Mouse (Mus musculus) bone marrow macrophage, adult 2 months (primary cell): ENCODE measurements around the gene Tsga10ip. TPM values are rescaled to one million over a fixed set of nuclear protein-coding genes. Genes with fewer than 3 reads are reported as not detected.

Experiments
- H3K27ac ChIP-seq: 2 replicates; pipeline ENCODE4 v1.5.1; 2012; ENCODE audit warnings: low read depth, low read length; ENCODE audit not compliant: insufficient read depth
- H3K4me1 ChIP-seq: 2 replicates; pipeline ENCODE4 v1.6.1; 2012; ENCODE audit warnings: low read length; ENCODE audit not compliant: control insufficient read depth, insufficient read depth
- H3K4me3 ChIP-seq: 2 replicates; pipeline ENCODE4 v1.5.1; 2012; ENCODE audit warnings: mild to moderate bottlenecking, low read length, moderate library complexity; ENCODE audit not compliant: insufficient read depth
- CTCF ChIP-seq: IDR thresholded peaks from 2 replicates; pipeline ENCODE4 v1.5.1; 2012; ENCODE audit warnings: low read depth, mild to moderate bottlenecking, low read length, moderate library complexity
- POLR2A ChIP-seq: IDR thresholded peaks from 2 replicates; pipeline ENCODE4 v1.6.1; 2012; ENCODE audit warnings: mild to moderate bottlenecking, low read depth, low read length, borderline replicate concordance
- polyA plus RNA-seq: library from polyadenylated mRNA; stranded (reverse); fragments of >200 nt; gene quantifications from 2 replicates; pipeline ENCODE4 v1.2.4, GENCODE M21; 2012; ENCODE audit not compliant: missing spikeins, insufficient read depth, insufficient read length

The Tsga10ip gene
- polyA plus RNA-seq: not detected in 2 replicates

DNA sequence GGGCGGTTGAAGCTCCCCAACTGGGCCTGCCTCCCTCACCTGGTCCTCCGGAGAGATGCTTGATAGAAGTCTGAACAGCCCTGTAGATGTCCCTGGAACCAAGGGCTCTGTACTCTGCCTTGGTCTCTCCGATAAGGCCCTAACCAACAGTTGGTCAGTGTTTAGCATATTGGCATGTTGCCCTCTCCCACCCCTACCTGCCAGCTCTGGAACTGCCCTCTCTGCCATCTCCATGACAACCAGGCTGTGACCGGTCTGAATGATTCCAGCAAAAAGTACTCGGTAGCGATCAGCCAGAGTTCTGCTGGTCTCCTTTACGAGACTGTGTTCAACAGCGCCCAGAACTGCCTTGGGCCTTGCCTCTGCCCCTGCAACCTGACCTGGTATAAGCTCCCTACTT, at the start of gene Tsga10ip:
Gene Tsga10ip, minus strand, starts transcription at position 234 of the 400 bp plus-strand sequence.
- Histone ChIP-seq H3K4me3 (no peak within 1 kb of the TSS), H3K27ac (no peak within 1 kb of the TSS), H3K4me1 (peaks cover 10% of the 10 kb centered on the region)
- no peak for TF ChIP-seq CTCF
- TF ChIP-seq POLR2A: no peak

GRCm38 (mm10) chr19:5451766-5452165, 49.4 kb upstream of the Tsga10ip start:
- Histone ChIP-seq H3K4me3 (no peak overlapping the region), H3K4me1 (peaks cover 9% of the 10 kb centered on the region), H3K27ac (no peak overlapping the region)
- no peak for TF ChIP-seq CTCF
- no peak for TF ChIP-seq POLR2A

- TF ChIP-seq CTCF (no peak), POLR2A (no peak)
- Histone ChIP-seq H3K4me1 (peaks cover 5% of the 10 kb centered on the region), H3K27ac (no peak overlapping the region), H3K4me3 (no peak overlapping the region)
Observed at GRCm38 (mm10) chr19:5449673-5450072, 47.3 kb upstream of the Tsga10ip start.

GRCm38 (mm10) chr19:5448354-5449150, 46.2 kb upstream of the Tsga10ip start:
- Histone ChIP-seq H3K4me3 (peak overlapping the region; percentile 73), H3K4me1 (peaks cover 5% of the 10 kb centered on the region), H3K27ac (no peak overlapping the region)
- TF ChIP-seq CTCF (no peak), POLR2A (no peak)

DNA sequence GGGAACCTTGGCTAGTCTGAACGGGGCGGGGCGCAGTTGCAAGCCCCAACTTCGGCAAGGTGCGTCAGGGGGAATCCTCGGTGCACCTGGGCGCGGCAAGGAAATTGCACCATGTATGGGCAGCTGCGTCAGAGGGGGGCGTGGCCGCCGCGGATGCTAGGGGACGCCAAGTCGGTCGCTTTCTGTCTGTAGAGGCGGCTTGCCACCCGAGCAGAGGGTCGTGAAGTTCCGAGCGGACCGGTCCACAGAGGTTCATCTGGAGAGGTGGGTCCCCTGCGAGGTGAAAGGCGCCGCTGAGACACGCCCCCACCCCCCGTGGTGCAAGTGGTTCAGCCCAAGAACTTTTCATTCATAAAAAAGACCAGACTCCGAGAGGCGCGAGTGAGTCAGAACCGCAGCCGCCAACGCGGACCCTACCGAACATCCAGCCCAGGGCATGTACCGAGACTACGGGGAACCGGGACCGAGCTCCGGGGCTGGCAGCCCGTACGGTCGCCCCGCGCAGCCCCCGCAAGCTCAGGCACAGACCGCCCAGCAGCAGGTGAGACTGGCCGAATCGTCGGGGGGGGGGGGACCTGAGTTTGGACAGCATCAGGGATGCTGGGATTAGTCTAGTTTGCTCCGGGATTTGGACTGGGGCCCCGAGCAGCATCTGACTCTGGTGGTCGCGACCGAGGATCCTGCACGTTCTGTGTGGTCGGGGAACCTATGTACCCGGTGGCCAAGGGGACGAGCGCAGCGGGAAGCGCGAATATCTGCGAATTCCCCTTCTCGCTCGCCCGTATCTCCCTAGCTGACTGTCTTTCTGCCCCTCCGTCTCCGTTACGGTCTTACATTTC, 45.4 kb upstream of the Tsga10ip start, which contains the start of gene Fosl1:
Gene Fosl1, plus strand, starts transcription at position 33 of the 839 bp plus-strand sequence.
- Histone ChIP-seq H3K4me1 (peaks cover 5% of the 10 kb centered on the region), H3K4me3 (peak within 1 kb of the TSS; percentile 73), H3K27ac (no peak within 1 kb of the TSS)
- TF ChIP-seq CTCF: no peak
- TF ChIP-seq POLR2A: no peak

DNA sequence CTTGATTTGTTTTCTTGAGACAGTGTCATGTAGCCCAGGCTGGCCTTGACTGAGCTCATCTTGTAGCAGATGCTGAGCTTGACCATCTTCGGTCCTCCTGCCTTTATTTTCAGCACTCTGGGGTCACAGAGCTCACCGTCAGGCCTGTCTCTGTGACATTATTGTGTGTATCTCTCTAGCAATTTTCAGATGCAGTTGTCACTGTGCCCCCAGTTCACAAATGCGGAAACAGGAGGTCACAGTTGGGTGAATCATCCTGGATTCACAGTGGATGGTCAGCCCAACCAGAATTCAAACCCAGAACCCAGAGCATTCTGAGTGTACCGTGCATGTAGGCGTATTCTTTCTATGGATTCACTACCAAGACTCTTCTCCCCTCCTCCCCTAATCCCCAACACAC, 43.4 kb upstream of the Tsga10ip start:
- Histone ChIP-seq H3K4me3 (no peak overlapping the region), H3K27ac (no peak overlapping the region), H3K4me1 (peaks cover 5% of the 10 kb centered on the region)
- TF ChIP-seq CTCF (no peak), POLR2A (no peak)

- no peak for TF ChIP-seq POLR2A
- TF ChIP-seq CTCF: no peak
- Histone ChIP-seq H3K4me3 (no peak overlapping the region), H3K4me1 (peaks cover 5% of the 10 kb centered on the region), H3K27ac (no peak overlapping the region)
Observed at GRCm38 (mm10) chr19:5444954-5445353, 42.6 kb upstream of the Tsga10ip start.

GRCm38 (mm10) chr19:5444371-5444908, 42.1 kb upstream of the Tsga10ip start:
- Histone ChIP-seq H3K4me3 (no peak overlapping the region), H3K27ac (no peak overlapping the region), H3K4me1 (peaks cover 5% of the 10 kb centered on the region)
- TF ChIP-seq POLR2A: no peak
- no peak for TF ChIP-seq CTCF

- no peak for TF ChIP-seq POLR2A
- no peak for TF ChIP-seq CTCF
- Histone ChIP-seq H3K27ac (no peak overlapping the region), H3K4me1 (peaks cover 23% of the 10 kb centered on the region), H3K4me3 (no peak overlapping the region)
Observed at GRCm38 (mm10) chr19:5433951-5434350, 31.6 kb upstream of the Tsga10ip start.
